Mouse (Mus musculus) right cerebral cortex, adult 2 months (tissue): ENCODE data around the gene Stk33.

Experiments
- DNase-seq, 2 experiments: peaks; one replicate each; pipeline ENCODE4 v3.0.0; 2021 to 2022; ENCODE audit warnings: low spot score in 2 of 2

Gene Stk33

DNA sequence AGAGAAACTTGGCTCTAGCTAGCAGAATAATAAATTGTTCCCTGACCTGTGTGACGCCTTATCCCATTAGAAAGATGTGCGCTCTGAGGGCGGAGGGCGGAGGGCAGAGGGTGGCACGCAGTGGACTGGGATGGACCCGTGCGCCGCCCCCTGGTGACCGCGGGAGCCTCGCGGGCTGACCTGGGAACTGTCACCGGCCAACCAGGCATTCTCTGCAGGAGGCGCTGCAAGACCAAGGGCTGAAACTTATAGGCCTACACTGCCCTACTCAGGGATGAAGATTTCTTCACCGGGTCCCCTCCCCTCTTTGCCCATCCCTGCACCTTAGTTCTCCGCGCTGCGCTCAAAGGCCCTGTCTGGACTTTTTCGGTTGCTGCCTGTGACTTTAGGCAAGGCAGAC lies 197.6 kb downstream of the Stk33 start:
- DNase-seq: no peak

DNA sequence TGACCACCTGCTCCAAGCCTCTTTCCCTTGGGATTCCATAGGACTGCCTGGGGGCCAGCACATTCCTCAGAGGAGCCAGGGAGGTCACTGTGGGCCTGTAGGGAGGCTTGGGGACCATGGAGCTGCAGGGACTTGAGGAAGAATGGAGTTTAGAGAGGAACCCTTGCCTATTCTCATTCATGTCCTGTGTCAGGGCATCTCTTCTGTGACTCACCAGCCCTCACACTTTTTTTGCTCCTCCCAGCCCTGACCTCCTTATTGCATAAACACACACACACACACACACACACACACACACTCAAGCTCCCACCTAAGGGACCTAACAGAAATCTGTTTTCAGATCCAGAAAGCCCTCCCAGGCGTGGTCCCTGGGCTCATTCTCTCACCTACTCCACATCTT lies 199.5 kb downstream of the Stk33 start:
- no peak for DNase-seq

- no peak for DNase-seq
These were observed 200.2 kb downstream of the Stk33 start for GRCm38 (mm10) chr7:109238724-109239123.

GRCm38 (mm10) chr7:109234882-109235640 lies 203.8 kb downstream of the Stk33 start:
- DNase-seq: no peak

GRCm38 (mm10) chr7:109234476-109234875 lies 204.4 kb downstream of the Stk33 start:
- DNase-seq: no peak

DNA sequence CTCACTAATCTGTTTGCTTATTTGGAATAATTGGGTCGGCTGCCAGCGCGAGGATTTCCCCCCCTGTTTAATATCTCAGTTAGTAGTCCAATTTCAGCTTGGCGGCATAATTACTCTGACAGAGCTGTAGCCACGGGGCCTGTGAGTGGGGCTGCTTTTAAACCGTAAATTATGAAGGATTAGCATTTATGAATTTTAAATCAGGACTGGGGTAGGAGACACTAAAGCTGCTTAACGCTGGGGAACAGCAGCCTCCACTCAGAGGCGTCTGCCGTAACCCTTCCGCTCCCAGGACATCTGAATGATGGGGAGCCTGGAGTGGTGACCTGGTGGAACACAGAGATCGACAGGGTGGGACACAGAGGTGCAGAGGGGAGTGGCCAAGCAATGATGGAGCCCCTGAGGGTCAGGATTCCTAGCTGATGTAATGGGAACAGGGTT lies 207.0 kb downstream of the Stk33 start:
- no peak for DNase-seq

DNA sequence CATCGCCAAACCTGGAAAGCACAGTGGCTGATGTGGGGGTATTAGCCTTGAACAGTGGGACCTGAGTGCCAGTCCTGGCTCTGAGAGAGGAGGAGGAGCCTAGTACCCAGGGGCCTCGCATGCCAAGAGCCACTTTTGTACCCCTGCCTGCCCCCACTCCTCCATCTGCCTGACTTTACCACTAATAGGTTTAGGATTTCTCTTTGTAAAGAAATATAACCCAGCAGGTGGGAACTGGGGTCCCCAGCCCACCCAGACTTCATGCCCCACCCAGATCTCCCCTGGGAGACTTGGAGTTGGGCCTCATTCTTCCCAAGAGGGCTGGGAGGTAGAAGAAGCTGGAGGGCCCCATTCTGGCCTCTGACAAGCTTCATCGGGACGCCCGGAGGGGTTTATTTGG lies 207.6 kb downstream of the Stk33 start:
- no peak for DNase-seq

DNA sequence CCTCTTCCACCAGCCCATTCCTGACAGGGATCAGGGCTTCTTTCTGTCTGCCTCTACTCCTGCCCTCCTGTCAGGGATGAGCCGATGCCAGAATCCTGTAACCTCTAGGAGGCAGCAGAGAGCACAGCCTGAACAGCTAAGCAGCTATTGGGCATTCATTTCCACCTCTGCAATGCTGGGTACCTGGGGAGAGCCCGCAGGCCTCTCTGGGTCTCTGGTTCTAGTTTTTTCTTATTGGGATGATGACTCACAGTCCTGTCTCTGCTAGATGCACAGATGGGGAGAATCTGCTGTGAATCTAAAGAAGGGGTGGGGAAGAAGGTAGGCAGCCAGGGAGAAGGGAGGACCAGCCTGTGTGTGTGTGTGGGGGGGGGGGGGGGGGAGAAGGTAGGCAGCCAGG lies 208.1 kb downstream of the Stk33 start:
- peak; percentile 76 to 77 for DNase-seq
